Mouse (Mus musculus) heart, postnatal 0 days (tissue): ENCODE results near the gene Kmt2c. TPM values are rescaled to one million over a fixed set of nuclear protein-coding genes. Genes with fewer than 3 reads are reported as not detected.
A peak's percentile ranks its signal among the peaks of the same experiment; 100 is the strongest.

ENCODE experiments used
- ATAC-seq: fragments of 200-750 bp; cut with Nextera tagmentation; 2 replicates; pipeline ENCODE4 v1.8.0; 2017; ENCODE audit warnings: low read depth, moderate number of reproducible peaks, moderate library complexity; ENCODE audit not compliant: insufficient read depth
- DNase-seq: peaks from one replicate; pipeline ENCODE4 v3.0.0-alpha.2; 2016; ENCODE audit warnings: low spot score
- H3K27ac ChIP-seq: fragments of 300-500 bp; sonication (generic); 2 replicates; pipeline ENCODE4 v1.5.1; 2014; ENCODE audit warnings: low read depth, mild to moderate bottlenecking
- H3K27me3 ChIP-seq: fragments of 300-500 bp; sonication (generic); 2 replicates; pipeline ENCODE4 v1.6.1; 2014; ENCODE audit warnings: low read length, mixed read lengths; ENCODE audit not compliant: control insufficient read depth, insufficient read depth
- H3K36me3 ChIP-seq: fragments of 300-500 bp; sonication (generic); replicated peaks from 2 replicates; pipeline ENCODE4 v1.6.1; 2014; ENCODE audit warnings: low read length, mixed read lengths; ENCODE audit not compliant: control insufficient read depth, insufficient read depth
- H3K4me1 ChIP-seq: fragments of 300-500 bp; sonication (generic); 2 replicates; pipeline ENCODE4 v1.6.1; 2014; ENCODE audit warnings: antibody characterized with exemption; ENCODE audit not compliant: control insufficient read depth, insufficient read depth
- H3K4me2 ChIP-seq: fragments of 300-500 bp; sonication (generic); 2 replicates; pipeline ENCODE4 v1.6.1; 2014; ENCODE audit warnings: low read depth, mild to moderate bottlenecking, low read length, moderate library complexity
- H3K4me3 ChIP-seq: fragments of 300-500 bp; sonication (generic); 2 replicates; pipeline ENCODE4 v1.5.1; 2014; ENCODE audit warnings: low read depth, low read length
- H3K9ac ChIP-seq: fragments of 300-500 bp; sonication (generic); replicated peaks from 2 replicates; pipeline ENCODE4 v1.6.1; 2014; ENCODE audit warnings: low read depth, low read length, mixed read lengths
- H3K9me3 ChIP-seq: fragments of 300-500 bp; sonication (generic); replicated peaks from 2 replicates; pipeline ENCODE4 v1.6.1; 2016; ENCODE audit warnings: low read length; ENCODE audit not compliant: control insufficient read depth
- CTCF ChIP-seq: IDR thresholded peaks from 2 replicates; pipeline ENCODE4 v1.5.1; 2016; ENCODE audit warnings: antibody characterized with exemption, control low read depth, low read depth
- EP300 ChIP-seq: IDR thresholded peaks from 2 replicates; pipeline ENCODE4 v1.6.1; 2016; ENCODE audit warnings: antibody characterized with exemption, low read depth
- WGBS: fragments of 180-500 bp; shearing (Covaris S2); extraction: QIAGEN DNeasy Blood & Tissue Kit; methylation state at CpG from one replicate; pipeline ENCODE4 v1.1.7; 2014; 5-methylcytosine and 5-hydroxymethylcytosine counted together
- polyA plus RNA-seq: library from polyadenylated mRNA; unstranded; fragments of >200 nt; fragmentation: Nextera tagmentation; extraction: Ambion mirVana; gene quantifications from 2 replicates; pipeline ENCODE4 v1.2.1, GENCODE M21; 2015
- total RNA-seq: library from RNA; depleted of rRNA; stranded (reverse); fragments of >200 nt; gene quantifications from 2 replicates; pipeline ENCODE4 v1.2.3, GENCODE M21; 2014; ENCODE audit warnings: low replicate concordance

Kmt2c gene
- total and polyA plus RNA-seq, 2 experiments from 2014 or later: 5.4 to 22.4 TPM

- ATAC-seq (no peak), DNase-seq (no peak)
- Histone ChIP-seq H3K9me3 (no peaks in the 10 kb centered on the region), H3K27ac (no peak within 1 kb of the TSS), H3K4me3 (no peak within 1 kb of the TSS), H3K4me1 (no peaks in the 10 kb centered on the region), H3K9ac (no peak within 1 kb of the TSS), H3K36me3 (no peaks in the 10 kb centered on the region), H3K4me2 (no peak within 1 kb of the TSS), H3K27me3 (no peaks in the 10 kb centered on the region)
- whole genome bisulfite sequencing: 86% methylated on average over 5 of the region's 5 CpGs
- no peak for TF ChIP-seq EP300
- no peak for TF ChIP-seq CTCF
Measured at GRCm38 (mm10) chr5:25515767-25516166, 17.2 kb upstream of the Kmt2c start, which contains the start of gene Cct8l1. TSS of gene Cct8l1 (plus strand) at chr5:25516067.

DNA sequence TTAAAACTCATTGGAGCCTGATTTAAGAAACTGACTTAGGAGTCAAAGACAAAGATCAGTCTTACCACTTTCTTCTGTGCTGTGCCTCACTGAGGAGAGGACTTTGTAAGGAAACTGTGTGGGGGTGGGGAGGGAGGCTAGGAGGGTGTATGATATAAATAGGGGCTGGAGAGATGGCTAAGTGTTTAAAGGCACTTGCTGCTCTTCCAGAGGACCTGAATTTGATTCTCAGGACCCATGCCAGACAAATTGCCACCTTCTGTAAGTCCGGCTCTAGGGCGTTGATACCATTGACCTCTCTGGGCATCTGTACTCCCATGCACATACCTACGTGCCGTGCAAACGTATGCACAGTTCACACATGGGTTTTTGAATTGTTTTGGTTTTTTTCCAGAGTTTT is 7.5 kb upstream of the Kmt2c start:
- no peak overlapping the region for H3K27ac ChIP-seq
- no peaks in the 10 kb centered on the region for H3K9me3 ChIP-seq
- H3K9ac ChIP-seq: no peak overlapping the region
- no peaks in the 10 kb centered on the region for H3K27me3 ChIP-seq
- H3K4me2 ChIP-seq: no peak overlapping the region
- no peak for TF ChIP-seq CTCF
- no peak for TF ChIP-seq EP300
- WGBS: 57% methylated on average over 5 of the region's 5 CpGs
- DNase-seq (no peak), ATAC-seq (no peak)
- no peaks in the 10 kb centered on the region for H3K36me3 ChIP-seq
- no peak overlapping the region for H3K4me3 ChIP-seq
- H3K4me1 ChIP-seq: peaks cover 5% of the 10 kb centered on the region; the same call in 1 of the 2 replicates

DNA sequence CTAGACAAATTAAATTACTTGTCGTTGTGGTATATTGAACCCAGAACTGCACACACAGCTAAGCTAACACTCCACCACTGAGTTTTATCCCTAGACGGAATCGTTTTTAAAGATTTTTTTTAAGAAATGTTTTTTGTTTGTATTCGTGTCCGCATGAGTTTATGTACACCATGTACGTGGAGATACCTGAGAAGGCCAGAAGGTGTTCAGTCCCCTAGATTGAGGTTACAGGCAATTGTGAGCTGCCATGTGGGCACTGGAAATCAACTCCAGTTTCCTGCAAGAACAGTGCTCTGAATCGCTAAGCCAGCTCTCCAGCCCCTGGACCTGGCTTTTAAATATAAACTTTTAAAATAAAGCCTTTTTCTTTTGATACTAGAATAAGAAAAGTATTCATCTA is 2.1 kb upstream of the Kmt2c start:
- Histone ChIP-seq H3K9me3 (no peaks in the 10 kb centered on the region), H3K36me3 (no peaks in the 10 kb centered on the region), H3K4me3 (peak overlapping the region; percentile 62), H3K4me2 (peak overlapping the region; percentile 61), H3K27ac (no peak overlapping the region), H3K9ac (no peak overlapping the region), H3K4me1 (peaks cover 9% of the 10 kb centered on the region), H3K27me3 (no peaks in the 10 kb centered on the region)
- WGBS: 77% methylated on average over 7 of the region's 7 CpGs
- no peak for ATAC-seq
- TF ChIP-seq EP300: no peak
- TF ChIP-seq CTCF: no peak
- DNase-seq: no peak

GRCm38 (mm10) chr5:25499423-25500398 is 1.1 kb upstream of the Kmt2c start:
- ATAC-seq: peak; percentile 83
- Histone ChIP-seq H3K27ac (peak overlapping the region; percentile 98), H3K27me3 (no peaks in the 10 kb centered on the region), H3K4me2 (peak overlapping the region; percentile 61), H3K9ac (peak overlapping the region; percentile 75), H3K4me1 (peaks cover 9% of the 10 kb centered on the region), H3K9me3 (no peaks in the 10 kb centered on the region), H3K36me3 (no peaks in the 10 kb centered on the region), H3K4me3 (peak overlapping the region; percentile 62)
- TF ChIP-seq EP300 (peak; percentile 87; the same call in 1 of the 2 replicates), CTCF (no peak)
- DNase-seq: peak; percentile 94
- WGBS: under 1% methylated on average over 76 of the region's 90 CpGs

GRCm38 (mm10) chr5:25498821-25499422 is 339 bp upstream of the Kmt2c start:
- Histone ChIP-seq H3K4me3 (peak overlapping the region; percentile 100), H3K27ac (peak overlapping the region; percentile 98), H3K4me2 (peak overlapping the region; percentile 61), H3K9me3 (no peaks in the 10 kb centered on the region), H3K9ac (peak overlapping the region; percentile 98), H3K36me3 (no peaks in the 10 kb centered on the region), H3K4me1 (peaks cover 9% of the 10 kb centered on the region), H3K27me3 (no peaks in the 10 kb centered on the region)
- TF ChIP-seq CTCF (no peak), EP300 (no peak)
- ATAC-seq (peak; percentile 79), DNase-seq (peak; percentile 69)
- under 1% methylated on average over 29 of the region's 87 CpGs for WGBS
